Mouse (Mus musculus) hindbrain, postnatal 0 days (tissue): ENCODE results near the gene Dlg4. TPM values are rescaled to one million over a fixed set of nuclear protein-coding genes. Genes with fewer than 3 reads are reported as not detected.

Experiments
- ATAC-seq: fragments of 200-750 bp; cut with Nextera tagmentation; 2 replicates; pipeline ENCODE4 v1.8.0; 2017; ENCODE audit warnings: mild to moderate bottlenecking, moderate TSS enrichment, moderate library complexity
- DNase-seq: peaks from one replicate; pipeline ENCODE4 v3.0.0-alpha.2; 2015; ENCODE audit warnings: low spot score
- H3K27ac ChIP-seq: fragments of 300-500 bp; sonication (generic); 2 replicates; pipeline ENCODE4 v1.5.1; 2014; ENCODE audit warnings: mild to moderate bottlenecking
- H3K27me3 ChIP-seq: fragments of 300-500 bp; sonication (generic); 2 replicates; pipeline ENCODE4 v1.6.1; 2014; ENCODE audit warnings: low read length, mixed read lengths; ENCODE audit not compliant: insufficient read depth
- H3K36me3 ChIP-seq: fragments of 300-500 bp; sonication (generic); 2 replicates; pipeline ENCODE4 v1.6.1; 2014; ENCODE audit warnings: low read length, mixed read lengths; ENCODE audit not compliant: insufficient read depth
- H3K4me1 ChIP-seq: fragments of 300-500 bp; sonication (generic); 2 replicates; pipeline ENCODE4 v1.6.1; 2014; ENCODE audit warnings: antibody characterized with exemption, low read length, mixed read lengths; ENCODE audit not compliant: insufficient read depth
- H3K4me2 ChIP-seq: fragments of 300-500 bp; sonication (generic); 2 replicates; pipeline ENCODE4 v1.6.1; 2014; ENCODE audit warnings: low read depth, mild to moderate bottlenecking, low read length, moderate library complexity, mixed read lengths
- H3K4me3 ChIP-seq: fragments of 300-500 bp; sonication (generic); 2 replicates; pipeline ENCODE4 v1.5.1; 2014; ENCODE audit warnings: low read length
- H3K9ac ChIP-seq: fragments of 300-500 bp; sonication (generic); replicated peaks from 2 replicates; pipeline ENCODE4 v1.6.1; 2014; ENCODE audit warnings: mild to moderate bottlenecking, low read length, moderate library complexity, mixed read lengths
- H3K9me3 ChIP-seq: fragments of 300-500 bp; sonication (generic); 2 replicates; pipeline ENCODE4 v1.6.1; 2016; ENCODE audit warnings: low read length, mixed read lengths
- CTCF ChIP-seq: IDR thresholded peaks from 2 replicates; pipeline ENCODE4 v1.5.1; 2016; ENCODE audit warnings: antibody characterized with exemption, control low read depth, low read depth
- WGBS: fragments of 180-500 bp; shearing (Covaris S2); extraction: QIAGEN DNeasy Blood & Tissue Kit; methylation state at CpG from one replicate; pipeline ENCODE4 v1.1.7; 2014; 5-methylcytosine and 5-hydroxymethylcytosine counted together
- polyA plus RNA-seq: library from polyadenylated mRNA; unstranded; fragments of >200 nt; fragmentation: Nextera tagmentation; extraction: Ambion mirVana; gene quantifications from 2 replicates; pipeline ENCODE4 v1.2.1, GENCODE M21; 2015
- total RNA-seq: library from RNA; depleted of rRNA; stranded (reverse); fragments of >200 nt; gene quantifications from 2 replicates; pipeline ENCODE4 v1.2.3, GENCODE M21; 2014

The Dlg4 gene
- total and polyA plus RNA-seq, 2 experiments from 2014 or later: 18.8 to 209 TPM

DNA sequence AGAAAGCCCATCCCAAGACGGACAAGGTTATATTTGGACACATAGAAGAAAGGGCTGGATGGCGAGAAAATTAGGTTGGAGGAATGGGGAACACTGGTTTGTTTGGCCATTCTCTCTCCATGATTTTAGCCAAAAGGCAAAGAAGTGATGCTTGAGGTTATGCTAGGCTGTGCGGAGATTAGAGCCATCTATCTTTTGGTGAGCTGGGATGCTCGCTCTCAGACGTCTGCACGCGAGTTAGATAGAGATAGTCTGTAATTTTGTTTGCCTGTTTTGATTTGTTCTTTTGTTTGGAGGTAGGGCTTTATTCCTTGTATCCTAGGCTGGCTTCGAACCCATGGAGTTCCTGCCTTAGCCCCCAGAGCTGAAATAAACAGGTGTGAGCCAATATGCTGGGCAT, 15.6 kb upstream of the Dlg4 start:
- peaks cover 24% of the 10 kb centered on the region; the same call in 1 of the 2 replicates for H3K36me3 ChIP-seq
- TF ChIP-seq CTCF: no peak
- H3K4me2 ChIP-seq: peak overlapping the region; percentile 92
- peaks cover 22% of the 10 kb centered on the region for H3K4me1 ChIP-seq
- peak overlapping the region; percentile 88 for H3K27ac ChIP-seq
- H3K9ac ChIP-seq: peak overlapping the region; percentile 77
- peak overlapping the region; percentile 67 for H3K4me3 ChIP-seq
- DNase-seq (no peak), ATAC-seq (no peak)
- 15% methylated on average over 8 of the region's 8 CpGs for WGBS
- no peaks in the 10 kb centered on the region for H3K27me3 ChIP-seq
- no peaks in the 10 kb centered on the region for H3K9me3 ChIP-seq

DNA sequence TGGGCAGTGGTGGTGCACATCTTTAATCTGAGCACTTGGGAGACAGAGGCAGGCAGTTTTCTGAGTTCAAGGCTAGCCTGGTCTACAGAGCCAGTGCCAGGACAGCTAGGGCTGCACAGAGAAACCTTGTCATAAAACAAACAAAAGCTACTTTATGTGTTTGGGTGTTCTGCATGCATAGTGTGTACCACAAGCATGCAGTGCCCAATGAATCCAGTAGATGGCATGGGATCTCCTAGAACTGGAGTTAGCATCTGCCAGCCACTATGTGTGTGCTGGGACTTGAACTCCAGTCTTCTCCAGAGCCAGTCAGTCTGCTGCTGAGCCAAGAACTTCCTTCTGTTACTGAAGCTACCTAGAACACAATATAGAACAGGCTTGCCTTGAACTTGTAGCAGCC, 14.9 kb upstream of the Dlg4 start:
- DNase-seq: peak; percentile 77
- Histone ChIP-seq H3K4me3 (peak overlapping the region; percentile 67), H3K4me1 (peaks cover 22% of the 10 kb centered on the region), H3K27me3 (no peaks in the 10 kb centered on the region), H3K4me2 (peak overlapping the region; percentile 92), H3K27ac (no peak overlapping the region), H3K9me3 (no peaks in the 10 kb centered on the region), H3K36me3 (peaks cover 31% of the 10 kb centered on the region), H3K9ac (no peak overlapping the region)
- TF ChIP-seq CTCF: peak; percentile 76
- no peak for ATAC-seq

GRCm38 (mm10) chr11:70002471-70002870, 14.3 kb upstream of the Dlg4 start:
- WGBS: 96% methylated on average over 2 of the region's 2 CpGs
- TF ChIP-seq CTCF: no peak
- ATAC-seq (no peak), DNase-seq (no peak)
- Histone ChIP-seq H3K4me2 (peak overlapping the region; percentile 92), H3K4me1 (peaks cover 22% of the 10 kb centered on the region), H3K36me3 (peaks cover 37% of the 10 kb centered on the region), H3K4me3 (peak overlapping the region; percentile 67), H3K27me3 (no peaks in the 10 kb centered on the region), H3K27ac (no peak overlapping the region), H3K9ac (no peak overlapping the region), H3K9me3 (no peaks in the 10 kb centered on the region)

- ATAC-seq (no peak), DNase-seq (no peak)
- TF ChIP-seq CTCF: peak; percentile 48
- WGBS: 55% methylated on average over 5 of the region's 5 CpGs
- Histone ChIP-seq H3K27me3 (no peaks in the 10 kb centered on the region), H3K4me3 (no peak overlapping the region), H3K4me2 (no peak overlapping the region), H3K4me1 (peaks cover 22% of the 10 kb centered on the region), H3K9me3 (no peaks in the 10 kb centered on the region), H3K9ac (no peak overlapping the region), H3K36me3 (peaks cover 54% of the 10 kb centered on the region), H3K27ac (no peak overlapping the region)
Observed at GRCm38 (mm10) chr11:70005521-70005920, 11.2 kb upstream of the Dlg4 start.

- H3K27me3 ChIP-seq: no peaks in the 10 kb centered on the region
- no peak overlapping the region for H3K27ac ChIP-seq
- ATAC-seq (no peak), DNase-seq (no peak)
- H3K4me3 ChIP-seq: no peak overlapping the region
- H3K9ac ChIP-seq: no peak overlapping the region
- H3K4me2 ChIP-seq: no peak overlapping the region
- WGBS: 86% methylated on average over 6 of the region's 6 CpGs
- peaks cover 74% of the 10 kb centered on the region for H3K36me3 ChIP-seq
- peaks cover 6% of the 10 kb centered on the region for H3K4me1 ChIP-seq
- no peak for TF ChIP-seq CTCF
- no peaks in the 10 kb centered on the region for H3K9me3 ChIP-seq
Observed at GRCm38 (mm10) chr11:70010033-70010432, 6.7 kb upstream of the Dlg4 start.

GRCm38 (mm10) chr11:70010548-70010947, 6.2 kb upstream of the Dlg4 start:
- no peaks in the 10 kb centered on the region for H3K27me3 ChIP-seq
- H3K9me3 ChIP-seq: no peaks in the 10 kb centered on the region
- H3K4me2 ChIP-seq: no peak overlapping the region
- no peak overlapping the region for H3K9ac ChIP-seq
- peaks cover 70% of the 10 kb centered on the region for H3K36me3 ChIP-seq
- no peak for DNase-seq
- no peak for TF ChIP-seq CTCF
- ATAC-seq: no peak
- H3K4me1 ChIP-seq: peaks cover 8% of the 10 kb centered on the region
- no peak overlapping the region for H3K4me3 ChIP-seq
- WGBS: 86% methylated on average over 12 of the region's 12 CpGs
- no peak overlapping the region for H3K27ac ChIP-seq

DNA sequence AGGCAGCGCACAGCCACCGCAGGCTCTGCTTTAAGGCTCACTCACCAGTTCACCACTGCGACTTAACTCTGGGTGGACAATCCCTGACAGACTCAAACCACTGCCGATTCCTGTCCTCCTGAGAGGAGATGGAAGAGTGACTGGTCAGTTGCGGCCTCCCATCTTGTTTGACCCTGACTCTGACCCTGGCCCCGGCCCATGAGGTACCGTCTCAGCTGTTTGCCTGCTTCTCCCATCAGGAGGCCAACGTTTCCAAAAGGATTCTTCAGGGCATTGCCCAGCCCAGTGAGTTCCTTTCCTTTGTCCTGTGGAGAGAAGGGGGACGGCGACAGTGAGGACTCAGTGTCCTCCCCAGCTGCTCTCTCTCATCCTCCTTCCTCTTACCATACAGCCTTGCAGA, 5.8 kb upstream of the Dlg4 start:
- 76% methylated on average over 10 of the region's 10 CpGs for WGBS
- no peak for ATAC-seq

More for the DNA sequence above, 5.8 kb upstream of the Dlg4 start:
- peaks cover 68% of the 10 kb centered on the region for H3K36me3 ChIP-seq
- H3K4me1 ChIP-seq: peaks cover 9% of the 10 kb centered on the region
- no peak for TF ChIP-seq CTCF
- no peaks in the 10 kb centered on the region for H3K27me3 ChIP-seq
- no peak overlapping the region for H3K4me2 ChIP-seq
- H3K27ac ChIP-seq: no peak overlapping the region
- no peaks in the 10 kb centered on the region for H3K9me3 ChIP-seq
- no peak overlapping the region for H3K4me3 ChIP-seq
- no peak for DNase-seq
- no peak overlapping the region for H3K9ac ChIP-seq
